Mouse (Mus musculus) cerebellum, adult 8-10 months (tissue): Measurements from ENCODE around the gene Zkscan1.
"Not testable (repeated sequence)": the region's sequence is repeated elsewhere in the genome, so short reads cannot be mapped to it uniquely, and the experiment has no call there.

Experiments used
- DNase-seq: peaks from one replicate; pipeline ENCODE4 v3.0.0; 2022

The Zkscan1 gene

DNA sequence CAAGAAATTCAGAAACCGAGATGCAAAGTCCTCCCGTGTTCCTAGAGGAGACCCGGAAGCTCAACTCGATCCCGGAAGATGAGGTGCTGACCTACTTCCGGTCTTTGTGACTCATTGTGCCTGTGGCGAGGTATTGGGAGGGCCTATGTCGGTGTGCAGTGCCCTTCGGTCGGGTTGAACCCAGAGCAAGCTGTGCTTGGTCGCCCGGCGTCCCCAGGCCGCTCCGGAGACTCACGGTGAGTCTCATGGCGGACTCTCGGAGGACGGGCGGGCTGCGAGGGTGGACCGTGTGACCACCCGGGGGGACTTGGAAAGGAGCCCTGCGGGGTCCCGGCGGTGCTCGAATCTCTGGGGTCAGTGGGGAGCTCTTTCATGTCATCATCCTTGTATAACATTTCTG lies at the start of gene Zkscan1:
Zkscan1 (plus strand) TSS at position 89 of the 400 bp plus-strand sequence.
- DNase-seq = peak; percentile 77

DNA sequence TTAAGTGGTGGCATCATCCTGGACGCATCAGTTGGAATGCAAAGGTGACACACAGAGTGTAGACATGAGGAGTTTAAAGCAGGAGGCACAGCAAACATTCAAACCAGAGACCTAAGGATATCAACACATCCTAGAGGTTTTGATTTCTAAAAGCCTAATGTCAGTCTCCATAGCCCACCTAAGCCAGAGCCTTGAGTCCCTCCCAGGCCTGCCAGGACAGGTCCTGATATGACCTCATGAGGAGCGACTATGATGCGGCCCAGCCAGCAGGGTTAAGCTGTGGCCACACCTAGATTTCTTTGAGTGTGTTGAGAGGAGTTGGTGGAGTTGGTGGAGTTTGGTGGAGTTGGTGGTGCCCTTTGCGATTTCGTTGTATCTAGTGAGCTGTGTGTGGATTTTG lies 32.0 kb upstream of the Zkscan1 start, which contains the start of gene Smok3c:
Smok3c (plus strand) TSS at position 301 of the 400 bp plus-strand sequence.
- not testable (repeated sequence) for DNase-seq

DNA sequence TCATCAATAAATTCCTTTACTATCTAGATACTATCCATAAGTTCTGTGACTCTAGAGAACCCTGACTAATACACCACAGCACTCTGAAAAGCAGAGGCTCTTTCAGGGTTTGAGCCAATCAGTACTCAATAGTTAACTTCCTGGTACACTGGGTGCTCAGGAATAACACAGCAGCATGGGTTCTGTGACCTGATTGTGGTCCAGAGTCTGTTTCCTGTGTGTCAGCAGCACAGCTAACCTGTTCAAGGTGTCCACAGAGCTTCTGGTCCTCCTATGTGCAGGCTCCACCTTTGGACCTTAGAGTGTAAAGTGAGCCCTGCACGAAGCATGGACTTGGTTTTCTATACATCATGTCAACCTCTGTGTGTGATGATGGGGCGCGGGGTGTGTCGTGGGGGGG lies 11.1 kb upstream of the Zkscan1 start:
- no peak for DNase-seq

DNA sequence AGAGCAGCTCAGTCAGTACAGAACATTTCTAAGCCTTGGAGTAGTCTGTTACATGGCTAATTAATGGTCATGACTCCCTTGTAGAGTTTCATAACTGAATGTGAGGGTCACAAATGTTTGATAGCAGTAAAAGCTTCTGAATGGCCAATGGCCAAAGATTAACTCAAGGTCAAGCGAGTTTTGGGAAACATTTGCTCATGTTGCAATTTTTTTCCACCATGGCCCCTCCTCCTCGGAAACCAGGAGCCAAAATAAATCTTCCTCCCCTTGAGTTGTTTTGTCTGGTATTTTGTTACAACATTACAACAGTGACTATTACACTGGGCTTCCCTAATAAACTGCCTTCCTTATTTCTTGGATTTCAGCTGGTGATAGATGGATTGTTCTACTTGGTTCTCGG lies 9.2 kb upstream of the Zkscan1 start:
- DNase-seq = no peak

DNA sequence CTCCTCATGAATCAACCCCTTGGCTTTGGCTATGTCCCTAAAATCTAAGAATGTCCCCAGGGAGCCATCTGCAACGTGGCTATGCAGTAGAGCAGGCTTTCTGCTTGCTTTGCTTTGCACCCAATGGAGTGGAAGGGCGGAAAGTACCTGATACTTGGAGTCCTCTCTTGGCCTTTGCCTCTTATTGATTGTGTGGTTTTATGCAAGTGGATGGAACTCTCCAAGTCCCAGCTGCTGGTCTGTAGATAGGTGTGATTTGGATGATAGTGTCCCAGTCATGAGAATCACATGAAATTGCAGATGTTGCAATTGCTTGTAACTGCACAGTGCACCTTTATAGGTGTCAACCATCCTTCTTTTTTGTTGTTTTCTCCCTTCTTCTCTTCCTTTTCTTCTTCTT lies 8.7 kb upstream of the Zkscan1 start:
- no peak for DNase-seq

DNA sequence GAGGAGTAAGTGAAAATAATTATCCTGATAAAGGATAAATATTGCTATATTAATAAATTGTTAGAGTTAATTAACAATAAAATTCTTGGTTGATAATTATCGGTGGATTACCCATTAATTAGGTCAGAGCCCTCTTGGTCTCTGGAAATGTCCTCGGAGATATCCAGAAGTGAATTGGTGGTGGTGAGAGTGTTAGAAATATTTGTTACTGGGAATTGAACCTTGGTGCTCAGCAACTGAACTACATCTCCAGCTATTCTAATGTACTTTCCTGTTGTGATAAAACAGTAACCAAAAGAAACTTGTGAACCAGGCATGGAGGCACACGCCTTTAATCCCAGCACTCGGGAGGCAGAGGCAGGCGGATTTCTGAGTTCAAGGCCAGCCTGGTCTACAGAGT lies 4.4 kb upstream of the Zkscan1 start:
- DNase-seq = no peak

DNA sequence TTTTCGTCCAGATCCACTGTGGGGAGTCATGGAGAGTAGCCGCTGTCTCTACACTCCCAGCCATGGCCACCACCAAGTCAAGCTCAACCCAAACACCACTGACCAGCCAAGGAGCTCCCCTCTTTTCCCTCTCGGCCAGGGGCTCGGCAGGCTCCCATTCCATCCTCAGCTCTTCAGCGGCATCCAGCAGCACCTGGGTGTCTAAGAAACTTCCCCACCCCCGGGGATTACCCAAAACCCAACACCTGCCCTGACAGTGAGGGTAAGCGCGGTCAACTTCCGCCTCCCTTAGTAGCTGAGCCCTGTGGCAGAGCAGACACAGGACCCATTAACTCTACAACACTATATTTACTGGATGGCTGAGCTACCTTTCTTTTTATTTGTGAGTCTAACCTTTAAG lies 3.4 kb upstream of the Zkscan1 start:
- DNase-seq = no peak

DNA sequence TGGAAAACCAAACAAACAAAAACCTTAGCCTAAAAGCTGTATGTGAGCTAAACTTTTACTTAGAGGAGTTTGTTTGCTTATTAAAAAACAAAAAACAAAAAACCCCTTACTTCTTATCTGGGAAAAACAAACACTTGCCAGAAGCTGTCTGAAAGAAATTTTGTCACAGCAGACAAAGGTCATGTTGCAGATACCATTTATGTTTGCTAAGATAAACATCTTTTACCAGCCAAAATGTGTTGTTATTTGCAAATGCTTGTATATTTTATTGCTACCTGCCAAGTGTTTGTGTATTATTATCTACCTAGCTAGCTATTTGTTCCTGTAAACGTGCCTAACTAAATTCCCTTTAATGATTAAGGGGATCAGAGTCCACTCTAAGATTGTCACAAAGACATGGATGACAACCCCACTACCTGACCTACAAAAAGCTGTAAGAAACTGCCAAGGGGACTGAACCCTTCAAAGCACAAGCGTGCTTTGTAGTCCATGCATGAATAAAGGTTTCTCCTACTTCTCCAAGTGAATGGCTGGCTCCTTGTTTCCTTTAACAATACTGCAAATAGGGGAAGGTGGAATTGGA lies 1.5 kb upstream of the Zkscan1 start:
- DNase-seq = no peak

DNA sequence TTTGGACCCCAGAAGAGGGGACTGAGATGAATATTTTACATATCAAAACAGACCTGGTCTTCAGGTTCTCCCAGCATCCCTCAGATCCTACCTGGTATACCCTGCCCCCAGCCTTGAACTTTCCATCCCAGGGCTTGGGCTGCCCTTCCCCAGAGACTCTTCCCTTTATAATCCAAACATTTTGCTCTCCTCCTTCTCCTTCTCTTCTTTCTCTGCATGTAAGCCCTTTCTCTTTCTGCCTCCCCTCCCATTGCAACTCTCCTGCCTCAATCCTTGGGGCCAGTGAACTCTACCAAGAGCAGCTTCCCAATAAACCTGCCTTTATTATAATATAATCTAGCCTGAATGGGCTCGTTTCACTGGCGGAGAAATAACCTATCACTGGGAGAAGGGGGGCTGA lies 948 bp upstream of the Zkscan1 start:
- DNase-seq = no peak

DNA sequence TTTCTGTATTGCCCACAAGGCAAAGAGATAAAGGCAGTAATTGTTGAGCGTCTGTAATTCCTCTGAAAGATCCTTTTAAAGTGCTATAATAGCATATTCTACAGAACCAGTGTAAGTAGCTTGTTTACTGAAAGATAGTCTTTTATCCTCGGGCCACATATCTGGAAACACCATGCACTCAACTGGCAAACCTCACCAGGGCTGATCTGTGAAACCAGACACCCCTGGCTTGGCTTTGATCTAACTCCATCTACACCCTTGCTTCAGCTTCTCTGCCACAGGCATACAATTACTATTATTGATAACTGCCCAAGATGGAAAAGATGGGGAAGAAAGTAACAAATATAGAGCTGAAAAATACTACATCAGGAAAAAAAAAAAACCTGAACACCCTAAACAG lies 377 bp upstream of the Zkscan1 start:
- no peak for DNase-seq

DNA sequence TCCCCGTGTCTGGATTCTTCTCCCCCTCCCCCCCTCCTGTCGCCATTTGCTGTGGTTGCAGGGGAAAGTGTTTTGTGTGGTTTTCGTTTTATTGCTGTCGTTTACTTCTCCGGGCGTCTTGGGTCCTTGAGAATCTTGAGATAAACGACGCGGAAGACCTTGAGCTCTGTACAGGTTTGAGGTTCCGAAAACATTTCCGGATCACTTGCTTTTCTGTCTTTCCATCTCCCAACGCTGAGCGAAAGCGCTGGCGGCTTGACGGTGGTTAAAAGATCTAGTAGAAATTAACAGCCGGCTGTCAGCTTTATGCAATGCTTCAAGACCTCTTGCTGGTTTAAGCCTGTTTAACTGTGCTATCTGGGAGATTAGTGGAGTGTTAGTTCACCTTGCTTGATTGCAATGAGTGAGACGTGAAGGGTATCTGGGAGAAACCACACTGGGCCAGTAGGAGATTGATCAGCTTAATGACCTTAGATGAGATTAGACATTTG lies 582 bp downstream of the Zkscan1 start:
- DNase-seq = no peak

DNA sequence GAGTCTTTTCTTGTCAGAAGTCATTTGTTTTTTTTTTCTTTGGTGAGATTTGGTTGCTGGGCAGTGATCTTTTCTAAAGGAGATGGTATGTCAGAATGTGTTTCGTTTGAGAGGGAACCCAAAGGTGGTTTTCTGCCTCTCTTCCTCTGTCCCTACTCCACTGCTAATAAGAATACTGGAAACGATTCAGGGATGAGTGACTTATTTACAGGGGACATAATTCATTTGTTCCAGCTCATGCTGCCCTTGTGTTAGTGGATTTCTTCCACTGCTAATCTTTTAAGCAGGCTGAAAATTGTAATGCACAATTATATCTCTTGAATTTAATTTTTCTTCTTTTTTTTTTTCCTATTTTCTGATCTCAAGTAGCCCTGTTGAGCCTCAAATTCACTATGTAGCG lies 2.0 kb downstream of the Zkscan1 start:
- no peak for DNase-seq

DNA sequence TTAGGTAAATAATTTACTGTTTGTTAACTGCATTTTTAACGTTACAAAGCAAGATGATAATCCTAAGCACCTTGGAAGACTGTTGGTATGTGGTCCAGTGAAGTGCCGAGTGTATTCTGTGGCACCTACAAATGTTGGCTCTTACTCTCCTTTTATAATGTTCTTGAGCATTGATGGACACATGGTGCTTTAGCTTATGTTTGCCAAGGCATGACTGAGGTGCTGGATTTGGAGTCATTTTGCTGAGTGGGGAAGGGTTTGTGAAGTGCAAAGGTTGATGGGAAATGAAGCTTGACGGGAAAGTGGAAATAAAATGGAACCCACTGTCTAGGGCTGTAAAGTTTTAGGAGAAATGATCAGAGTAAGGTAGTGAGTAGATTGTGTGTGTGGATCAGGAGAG lies 3.5 kb downstream of the Zkscan1 start:
- no peak for DNase-seq

DNA sequence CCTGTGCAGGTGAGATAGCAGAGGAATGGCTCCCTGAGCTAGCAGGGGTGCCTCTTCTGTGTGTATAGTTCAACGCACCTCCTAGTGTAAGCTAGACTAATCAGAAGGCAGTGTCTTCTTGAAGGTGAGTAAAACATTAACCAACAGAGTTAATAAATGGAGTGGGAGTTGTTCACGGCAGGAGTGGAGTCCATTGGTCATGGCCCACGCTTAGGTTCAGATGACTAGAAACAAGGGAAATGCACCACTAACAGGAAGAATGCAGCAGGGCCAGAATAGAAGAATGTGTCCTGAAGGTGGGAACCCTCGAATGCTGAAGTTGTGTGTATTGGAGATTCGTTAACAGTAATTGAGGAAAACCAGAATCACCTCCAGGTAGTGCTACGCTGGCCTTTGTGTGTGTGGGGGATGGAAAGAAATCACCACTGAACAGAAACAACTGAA lies 4.2 kb downstream of the Zkscan1 start:
- no peak for DNase-seq

DNA sequence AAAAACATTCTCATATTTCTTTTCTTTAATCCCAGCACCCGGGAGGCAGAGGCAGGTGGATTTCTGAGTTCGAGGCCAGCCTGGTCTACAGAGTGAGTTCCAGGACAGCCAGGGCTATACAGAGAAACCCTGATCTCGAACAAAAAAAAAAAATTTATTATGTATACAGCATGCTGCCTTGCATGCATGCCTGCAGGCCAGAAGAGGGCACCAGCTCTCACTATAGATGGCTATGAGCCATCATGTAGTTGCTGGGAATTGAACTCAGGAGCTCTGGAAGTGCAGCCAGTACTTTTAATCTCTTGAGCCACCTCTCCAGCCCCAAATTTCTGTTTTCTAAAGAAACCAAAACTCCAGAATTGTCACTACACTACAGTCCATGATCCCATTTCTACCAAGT lies 5.4 kb downstream of the Zkscan1 start:
- DNase-seq = no peak

DNA sequence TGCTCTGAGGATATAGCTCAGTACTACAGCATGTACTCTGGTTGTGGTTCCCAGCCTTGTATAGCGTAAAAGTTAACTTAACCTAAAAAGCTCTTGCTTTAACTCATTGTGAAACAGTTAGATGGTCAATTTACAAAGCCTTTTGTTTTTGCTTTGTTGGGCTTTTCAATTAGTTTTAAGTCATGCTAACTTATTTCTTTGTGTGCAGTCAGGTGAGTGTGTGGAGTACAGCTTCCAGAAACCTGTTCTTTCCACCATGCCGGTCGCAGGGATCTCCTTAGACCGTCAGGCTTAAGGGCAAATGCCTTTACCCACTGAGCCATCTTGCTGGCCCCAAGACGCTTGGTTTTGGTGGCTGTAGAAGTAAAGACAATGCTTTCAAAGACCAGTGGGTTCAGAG lies 5.9 kb downstream of the Zkscan1 start:
- no peak for DNase-seq

DNA sequence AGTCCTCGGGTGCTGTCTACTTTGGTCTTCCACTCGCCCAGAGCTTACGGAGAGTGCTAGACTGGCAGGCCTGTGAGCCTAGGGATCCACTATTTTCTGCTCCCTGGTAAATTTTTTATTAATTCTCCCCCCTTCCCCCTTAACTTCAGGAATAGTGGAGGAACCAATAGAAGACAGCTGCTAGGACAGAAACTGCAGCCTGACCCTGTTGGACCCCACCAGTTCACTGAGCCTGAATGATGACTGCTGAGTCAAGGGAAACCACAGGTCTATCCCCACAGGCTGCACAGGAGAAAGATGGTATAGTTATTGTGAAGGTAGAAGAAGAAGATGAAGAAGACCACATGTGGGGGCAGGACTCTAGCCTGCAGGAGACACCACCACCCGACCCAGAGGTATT lies 7.9 kb downstream of the Zkscan1 start:
- no peak for DNase-seq

DNA sequence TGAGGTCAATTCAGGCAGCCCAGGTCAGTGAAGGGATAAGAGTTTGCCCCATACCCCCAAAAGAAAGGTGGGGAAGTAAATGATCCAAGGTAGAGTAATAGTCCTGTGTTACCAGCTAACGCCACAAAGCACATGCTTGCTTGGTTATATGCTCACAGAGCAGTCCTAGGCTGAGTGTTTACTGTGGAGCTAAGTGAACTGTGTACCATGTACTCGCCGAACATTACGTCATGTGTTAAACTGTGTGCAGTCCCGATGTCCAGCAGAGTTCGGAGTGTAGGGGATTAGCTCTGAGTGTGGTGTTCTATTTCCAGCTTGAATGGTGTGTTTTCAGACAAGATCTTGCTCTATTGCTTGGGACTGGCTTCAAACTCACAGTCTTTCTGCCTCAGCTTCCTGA lies 9.6 kb downstream of the Zkscan1 start:
- DNase-seq = no peak

DNA sequence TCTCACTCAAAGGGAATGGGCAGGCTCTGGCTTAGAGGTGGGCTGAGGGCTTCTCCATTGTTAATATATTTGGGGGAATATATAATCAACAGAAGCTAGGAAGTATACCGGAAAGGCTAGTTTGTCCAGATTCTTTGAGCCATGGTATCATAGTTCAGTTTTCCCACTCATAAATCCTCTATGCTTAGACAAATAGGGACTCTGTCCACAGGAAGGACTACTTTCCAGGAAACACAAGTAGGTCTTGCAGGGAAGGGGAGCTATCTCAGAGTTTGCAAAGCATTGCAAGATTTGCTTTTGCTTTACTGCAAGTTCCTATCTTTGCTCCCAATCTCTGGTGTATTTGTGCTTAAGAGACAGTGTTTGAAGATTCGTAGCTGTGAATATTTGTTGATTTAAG lies 20.1 kb downstream of the Zkscan1 start:
- DNase-seq = no peak

DNA sequence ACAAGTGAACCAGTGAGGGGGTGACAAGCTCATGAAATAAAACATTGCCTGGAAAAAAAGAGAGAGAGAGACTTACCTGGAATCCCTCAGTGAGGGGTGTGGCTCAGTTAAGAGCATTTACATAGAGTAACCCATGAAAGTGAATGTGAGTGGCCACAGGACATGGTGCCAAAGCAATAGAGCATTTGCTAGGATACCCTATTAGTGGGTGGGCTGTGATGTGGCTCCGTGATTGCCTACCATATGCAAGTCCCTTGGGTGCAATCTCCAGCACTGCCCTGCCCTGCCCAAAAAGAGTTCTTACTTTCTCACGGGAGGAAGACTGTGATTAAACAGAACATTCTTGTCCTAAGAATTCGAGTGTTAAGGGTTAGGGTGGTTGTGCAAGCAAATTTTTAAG lies 22.2 kb downstream of the Zkscan1 start:
- no peak for DNase-seq

DNA sequence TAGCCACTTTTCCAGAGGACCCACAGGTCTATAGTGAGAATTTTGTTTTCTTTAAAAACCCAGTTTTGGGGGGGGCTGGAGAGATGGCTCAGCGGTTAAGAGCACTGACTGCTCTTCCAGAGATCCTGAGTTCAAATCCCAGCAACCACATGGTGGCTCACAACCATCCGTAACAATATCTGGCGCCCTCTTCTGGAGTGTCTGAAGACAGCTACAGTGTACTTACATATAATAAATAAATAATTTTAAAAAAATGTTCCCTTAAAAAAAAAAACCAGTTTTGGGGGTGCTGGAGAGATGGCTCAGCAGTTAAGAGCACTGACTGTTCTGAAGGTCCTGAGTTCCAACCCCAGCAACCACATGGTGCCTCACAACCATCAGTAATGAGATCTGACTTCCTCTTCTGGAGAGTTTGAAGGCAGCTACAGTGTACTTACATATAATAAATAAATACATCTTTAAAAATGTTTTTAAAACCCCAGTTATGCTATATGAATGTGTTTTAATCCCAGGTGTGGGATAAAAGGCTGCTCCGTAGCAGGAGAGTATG lies 25.0 kb downstream of the Zkscan1 start:
- DNase-seq = not testable (repeated sequence)

DNA sequence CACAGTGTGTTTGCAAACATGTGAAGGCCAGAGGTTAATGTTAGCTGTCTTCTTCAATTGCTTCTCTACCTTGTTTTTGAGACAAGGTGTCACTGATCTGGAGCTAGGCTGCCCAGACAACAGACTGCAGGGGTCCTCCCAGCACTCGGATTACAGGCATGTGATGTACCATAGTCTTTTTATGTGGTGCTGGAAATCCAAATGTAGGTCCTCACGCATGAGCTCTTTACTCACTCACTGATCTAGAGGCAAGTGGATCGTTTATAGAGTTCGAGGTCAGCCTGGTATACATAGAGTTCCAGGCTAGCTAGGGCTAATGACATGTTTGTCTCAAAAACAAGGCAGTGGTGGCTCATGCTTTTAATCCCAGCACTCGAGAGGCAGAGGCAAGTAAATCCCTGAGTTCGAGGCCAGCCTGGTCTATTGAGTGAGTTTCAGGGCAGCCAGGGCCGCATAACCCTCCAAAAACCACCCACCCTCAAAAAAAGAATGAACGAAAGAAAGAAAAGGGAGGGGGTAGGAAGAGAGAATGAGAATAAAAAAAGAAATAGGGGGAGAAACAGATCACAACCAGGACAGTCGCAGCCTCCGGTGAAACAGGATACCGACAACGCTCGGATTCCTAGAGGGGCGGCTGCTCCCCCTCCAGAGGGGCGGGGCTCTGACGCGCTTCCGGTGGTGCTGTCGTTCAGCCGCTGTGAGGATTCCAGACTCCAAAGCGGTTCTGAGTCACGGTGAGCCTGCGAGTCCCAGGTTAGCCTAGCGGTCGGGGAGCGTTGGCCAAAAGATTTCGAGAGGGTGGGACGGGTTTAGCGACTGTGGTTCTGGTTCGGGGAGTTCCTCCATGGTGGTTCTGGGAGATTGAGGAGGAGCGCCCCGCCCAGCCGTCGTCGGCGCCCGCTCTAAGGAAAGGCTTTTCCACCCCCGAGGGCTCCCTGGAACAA lies 31.6 kb downstream of the Zkscan1 start, which contains the start of gene Zscan21:
Zscan21 (plus strand) TSS at position 649 of the 944 bp plus-strand sequence.
- peak; percentile 83 for DNase-seq

DNA sequence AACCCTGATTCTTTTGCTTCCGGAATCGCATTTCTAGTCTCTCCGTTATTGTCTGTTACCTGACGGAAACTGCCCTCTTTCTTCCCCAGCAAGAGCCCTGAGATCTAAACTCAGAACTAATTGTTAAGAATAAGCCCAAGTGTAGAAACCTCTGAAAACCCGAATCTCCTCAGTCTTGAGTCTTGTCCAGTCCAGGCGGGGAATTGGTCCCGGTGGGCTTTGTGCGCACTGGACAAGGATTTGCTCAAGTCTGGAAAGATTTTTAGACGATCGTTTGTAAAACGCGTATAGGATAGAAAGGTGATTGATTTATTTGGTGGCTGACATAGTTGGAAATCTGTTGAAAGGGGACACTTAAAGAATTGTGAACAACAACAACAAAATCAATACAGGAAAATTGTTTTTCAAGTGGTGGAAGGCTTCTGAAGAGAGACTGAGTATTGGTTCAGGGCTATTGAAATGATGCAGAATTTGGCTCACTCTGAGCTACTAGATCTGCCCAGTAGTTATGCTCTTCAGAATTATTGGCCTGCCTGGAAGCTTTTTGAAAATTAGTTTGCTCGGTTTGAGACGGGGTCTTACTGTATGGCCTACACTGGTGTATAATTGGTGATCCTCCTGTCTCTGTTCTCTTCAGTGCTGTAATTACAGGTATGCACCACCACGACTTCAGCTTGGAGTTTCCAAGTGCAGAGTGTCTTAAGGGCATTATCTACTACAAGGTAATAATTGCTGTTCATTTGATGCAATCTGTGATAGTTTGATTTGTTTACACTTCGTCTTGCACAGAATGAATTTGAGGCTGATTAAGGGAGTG lies 32.5 kb downstream of the Zkscan1 start:
- no peak for DNase-seq
